Comparison of ENCODE assay signal across 25 mouse cellular contexts in genomic region chr15:12500674-12501073, GRCm38 (mm10).
DNase-seq lines count a peak whose midpoint lies in the region; ATAC-seq and TF ChIP-seq lines count a peak whose summit lies in the region.
"Had no signal": no experiment of that assay in that cellular context is flagged by ENCODE, and none has a peak within 500 bp of the region (broad histone marks: within the 10 kb centered on the region; RNA-seq: fewer than 3 reads in every experiment).

No protein-coding gene starts in this region.

- peaks cover 15% of the 10 kb centered on the region for H3K4me1 ChIP-seq in hindbrain, embryonic 13.5 days (replicated peaks)
- H3K4me1 ChIP-seq in hindbrain, embryonic 11.5 days (replicated peaks; ENCODE audit: control insufficient read depth, insufficient read depth, low read length) = no peaks in the 10 kb centered on the region
- H3K4me1 ChIP-seq in MEL (ENCODE audit: control insufficient read depth in 1 of 2, insufficient read depth in 2 of 2, low read length in 2 of 2) = peaks cover 6 to 19% of the 10 kb centered on the region in 2 experiments
- H3K4me1 ChIP-seq: intestine, embryonic 15.5 days; lung, embryonic 15.5 days; stomach, embryonic 15.5 days had no signal

- H3K4me3 ChIP-seq in hindbrain, embryonic 13.5 days = no peak overlapping the region
- H3K4me3 ChIP-seq in hindbrain, embryonic 11.5 days (ENCODE audit: low read depth, low read length) = no peak overlapping the region
- H3K4me3 ChIP-seq in MEL (ENCODE audit: control insufficient read depth in 1 of 2, insufficient read depth in 1 of 2, low read depth in 2 of 2, low read length in 2 of 2) = no peak overlapping the region
- H3K4me3 ChIP-seq: embryonic facial prominence, embryonic 10.5 days; heart, embryonic 13.5 days; intestine, embryonic 15.5 days; lung, embryonic 15.5 days; midbrain, embryonic 15.5 days; myocyte; stomach, embryonic 15.5 days had no signal

- no peak for TF ChIP-seq CTCF in MEL (IDR thresholded peaks at IDR 0.05 in 2 of 3, conservative IDR thresholded peaks at IDR 0.05 in 1 of 3; ENCODE audit: control insufficient read depth in 1 of 3, insufficient read depth in 1 of 3, low read depth in 2 of 3, low read length in 3 of 3, poor library complexity in 1 of 3, severe bottlenecking in 1 of 3)

- no peaks in the 10 kb centered on the region for H3K27me3 ChIP-seq in hindbrain, embryonic 13.5 days
- H3K27me3 ChIP-seq in hindbrain, embryonic 11.5 days (ENCODE audit: control insufficient read depth, insufficient read depth, low read length) = no peaks in the 10 kb centered on the region
- no peaks in the 10 kb centered on the region for H3K27me3 ChIP-seq in MEL (ENCODE audit: control insufficient read depth in 1 of 2, insufficient read depth in 2 of 2, low read length in 2 of 2)
- H3K27me3 ChIP-seq: heart, embryonic 13.5 days; intestine, embryonic 15.5 days; lung, embryonic 15.5 days; midbrain, embryonic 15.5 days; stomach, embryonic 15.5 days had no signal

- WGBS in hindbrain, embryonic 13.5 days = 68% methylated on average over 4 of the region's 4 CpGs
- WGBS in hindbrain, embryonic 11.5 days = 72% methylated on average over 4 of the region's 4 CpGs

- no peak overlapping the region for H3K9ac ChIP-seq in hindbrain, embryonic 13.5 days
- no peak overlapping the region for H3K9ac ChIP-seq in hindbrain, embryonic 11.5 days (ENCODE audit: low read depth, low read length)
- H3K9ac ChIP-seq in MEL (ENCODE audit: control insufficient read depth, low read depth, low read length, poor library complexity, severe bottlenecking) = no peak overlapping the region
- H3K9ac ChIP-seq: heart, embryonic 13.5 days; intestine, embryonic 15.5 days; liver, embryonic 14.5 days; lung, embryonic 15.5 days; midbrain, embryonic 15.5 days; stomach, embryonic 15.5 days had no signal

- TF ChIP-seq EP300 in MEL (IDR thresholded peaks at IDR 0.05; ENCODE audit: low read depth in 1 of 2, low read length in 2 of 2) = no peak; a peak in 1 of 4 replicates

- TF ChIP-seq POLR2A in MEL (IDR thresholded peaks at IDR 0.05; ENCODE audit: control insufficient read depth in 1 of 2, insufficient read depth in 1 of 2, low read depth in 1 of 2, low read length in 2 of 2, poor library complexity in 1 of 2) = no peak

- no peak for ATAC-seq in hindbrain, embryonic 13.5 days (ENCODE audit: low FRiP score)
- ATAC-seq in hindbrain, embryonic 11.5 days (ENCODE audit: low FRiP score) = no peak
- ATAC-seq in megakaryocyte, adult 5-6 weeks (ENCODE audit: poor library complexity, severe bottlenecking) = peak; percentile 87
- ATAC-seq: forebrain, embryonic 14.5 days; intestine, embryonic 15.5 days; midbrain, embryonic 15.5 days had no signal

- H3K4me2 ChIP-seq in hindbrain, embryonic 13.5 days = no peak overlapping the region
- H3K4me2 ChIP-seq in hindbrain, embryonic 11.5 days (replicated peaks; ENCODE audit: low read depth, low read length) = no peak overlapping the region
- H3K4me2 ChIP-seq: heart, embryonic 13.5 days; intestine, embryonic 15.5 days; lung, embryonic 15.5 days; midbrain, embryonic 15.5 days; stomach, embryonic 15.5 days had no signal

- TF ChIP-seq RAD21 in MEL (IDR thresholded peaks at IDR 0.05; ENCODE audit: low read depth, low read length) = no peak

- H3K27ac ChIP-seq in hindbrain, embryonic 13.5 days = 0 out of 2 replicates have a peak overlapping the region, but pooled peaks have one; percentile 40
- H3K27ac ChIP-seq in hindbrain, embryonic 11.5 days (ENCODE audit: low read depth, low read length) = no peak overlapping the region
- H3K27ac ChIP-seq in MEL (ENCODE audit: control insufficient read depth, low read depth, low read length) = no peak overlapping the region
- H3K27ac ChIP-seq: embryonic facial prominence, embryonic 10.5 days; heart, embryonic 13.5 days; intestine, embryonic 15.5 days; liver, embryonic 14.5 days; lung, embryonic 15.5 days; macrophage; midbrain, embryonic 15.5 days; stomach, embryonic 15.5 days had no signal

- H3K36me3 ChIP-seq in hindbrain, embryonic 13.5 days = no peaks in the 10 kb centered on the region
- H3K36me3 ChIP-seq in hindbrain, embryonic 11.5 days (ENCODE audit: control insufficient read depth, insufficient read depth, low read length) = no peaks in the 10 kb centered on the region
- H3K36me3 ChIP-seq in MEL (ENCODE audit: control insufficient read depth in 1 of 2, insufficient read depth in 2 of 2, low read length in 2 of 2) = peaks cover 0 to 3% of the 10 kb centered on the region in 2 experiments; a peak in 2 of 4 replicates
- H3K36me3 ChIP-seq: embryonic facial prominence, embryonic 10.5 days; heart, embryonic 13.5 days; intestine, embryonic 15.5 days; lung, embryonic 15.5 days; midbrain, embryonic 15.5 days; stomach, embryonic 15.5 days had no signal

- no peak for DNase-seq in hindbrain, embryonic 11.5 days (ENCODE audit: low spot score)
- DNase-seq in MEL (ENCODE audit: low read depth, low spot score) (peak; percentile 72), R1 (ENCODE audit: low read depth, low spot score) (peak; percentile 90)
- DNase-seq in spleen, postnatal 4 days (ENCODE audit: low spot score in 2 of 2) = no peak
- DNase-seq in frontal cortex, postnatal 14 days (ENCODE audit: low spot score in 2 of 2) = no peak
- DNase-seq: adrenal gland, postnatal 36 days; cerebellum, adult 18-20 months; cerebellum, postnatal 36 days; gastrocnemius, postnatal 36 days; heart, postnatal 4 days; layer of hippocampus, postnatal 36 days; right cerebral cortex, postnatal 14 days; thymus, postnatal 14 days had no signal

- no peaks in the 10 kb centered on the region for H3K9me3 ChIP-seq in hindbrain, embryonic 13.5 days
- H3K9me3 ChIP-seq in hindbrain, embryonic 11.5 days (ENCODE audit: control insufficient read depth, low read length) = no peaks in the 10 kb centered on the region
- H3K9me3 ChIP-seq in MEL (replicated peaks; ENCODE audit: insufficient read depth, low read length) = no peaks in the 10 kb centered on the region
- H3K9me3 ChIP-seq: embryonic facial prominence, embryonic 10.5 days; heart, embryonic 13.5 days; intestine, embryonic 15.5 days; lung, embryonic 15.5 days; midbrain, embryonic 15.5 days; stomach, embryonic 15.5 days had no signal

- H3K79me2 ChIP-seq in MEL (ENCODE audit: control insufficient read depth, insufficient read depth, low read length, poor library complexity) = no peaks in the 10 kb centered on the region

TF ChIP-seq in MEL, 35 proteins besides CTCF, POLR2A, EP300 and RAD21:
- TF ChIP-seq MXI1 (IDR thresholded peaks at IDR 0.05; ENCODE audit: low read depth, low read length) = peak; percentile 32; the same call in 1 of the 2 replicates
- no peak for TF ChIP-seq KAT2A (conservative IDR thresholded peaks at IDR 0.05; ENCODE audit: low read depth, low read length)
- TF ChIP-seq SIN3A (IDR thresholded peaks at IDR 0.05; ENCODE audit: low read length) = 0 out of 2 replicates have a peak, but pooled peaks have one; percentile 19
- 0 out of 2 replicates have a peak, but pooled peaks have one; percentile 51 for TF ChIP-seq MYC (IDR thresholded peaks at IDR 0.05; ENCODE audit: low read depth, low read length)

Comparison
In these comparisons a context has a peak if more than half of its experiments do, and no peak if none do; other contexts are left out.
1. DNase-seq: peak in MEL (single experiment) and R1 (single experiment); none in hindbrain, embryonic 11.5 days (single experiment), spleen, postnatal 4 days (0 of 2) and frontal cortex, postnatal 14 days (0 of 2).